Mouse (Mus musculus) retina, embryonic 14.5 days (tissue): ENCODE data around the gene Gsx1.

Experiments
- DNase-seq: peaks from one replicate; pipeline ENCODE4 v3.0.0-alpha.2; 2015; ENCODE audit warnings: low spot score

Gsx1 gene

DNA sequence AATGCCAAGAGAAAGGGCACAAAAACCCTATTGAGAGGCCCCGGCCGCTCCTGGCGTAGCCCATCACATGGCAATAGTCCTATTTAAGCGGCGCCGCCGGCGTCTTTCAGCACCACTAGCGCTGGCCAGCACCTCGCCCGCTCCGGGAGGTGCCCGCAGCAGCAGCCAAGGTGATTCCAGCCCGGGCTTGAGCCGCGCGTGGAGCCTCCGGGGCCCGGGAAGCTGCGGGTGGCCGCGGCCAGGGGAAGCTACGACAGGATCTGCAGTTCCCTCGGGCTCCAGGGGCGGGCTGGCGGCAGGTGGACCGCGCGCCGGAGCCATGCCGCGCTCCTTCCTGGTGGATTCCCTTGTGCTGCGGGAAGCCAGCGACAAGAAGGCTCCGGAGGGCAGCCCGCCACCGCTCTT, at the start of gene Gsx1:
Gene Gsx1 (plus strand): TSS at position 126 of the 405 bp plus-strand sequence.
- DNase-seq, result peak; percentile 74

DNA sequence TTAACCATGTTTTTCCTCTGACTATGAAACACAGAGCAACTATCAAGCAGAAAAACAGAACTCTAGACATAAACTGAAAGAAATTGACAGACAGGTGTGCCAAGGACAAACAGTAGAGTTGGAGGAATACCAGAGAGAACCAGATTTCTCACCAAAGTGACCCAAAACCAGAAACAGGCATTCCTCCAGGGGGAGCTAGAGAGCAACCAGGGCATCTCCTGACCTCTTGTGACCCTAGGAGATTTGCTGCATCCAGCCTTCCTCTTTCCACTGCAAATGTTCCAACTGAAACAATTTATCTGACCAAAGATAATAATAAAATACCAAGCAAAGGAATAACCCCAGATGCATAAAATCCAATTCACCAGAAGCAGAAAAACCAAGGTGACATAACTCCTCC, 41.2 kb upstream of the Gsx1 start:
- no peak for DNase-seq

DNA sequence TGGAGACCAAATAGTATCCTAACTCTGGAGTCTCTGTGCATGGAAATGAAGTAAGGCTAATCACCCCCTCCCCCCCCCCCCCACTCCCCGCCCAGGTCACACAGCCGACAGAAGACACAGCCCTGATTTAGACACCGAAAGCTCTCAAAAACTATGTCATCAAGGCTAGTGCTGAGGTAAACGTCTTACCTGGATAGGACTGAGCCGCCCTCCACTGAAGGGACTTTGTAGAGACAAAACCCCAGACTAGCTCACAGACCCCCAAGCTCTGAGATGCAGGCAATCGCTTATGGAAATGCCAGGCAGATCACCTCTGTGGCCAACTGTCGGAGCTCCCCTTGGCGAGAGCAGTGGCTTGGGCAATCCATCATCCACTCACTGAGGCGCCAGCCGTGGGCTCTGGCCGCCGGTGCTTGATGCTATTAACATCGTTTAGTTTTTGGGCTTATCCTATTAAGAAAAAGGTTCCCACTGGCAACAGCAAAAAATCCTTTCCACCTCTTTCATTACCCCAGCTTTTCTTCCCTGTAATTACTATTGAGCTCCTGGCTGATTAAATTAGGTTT, 33.6 kb upstream of the Gsx1 start:
- DNase-seq, result peak; percentile 54

DNA sequence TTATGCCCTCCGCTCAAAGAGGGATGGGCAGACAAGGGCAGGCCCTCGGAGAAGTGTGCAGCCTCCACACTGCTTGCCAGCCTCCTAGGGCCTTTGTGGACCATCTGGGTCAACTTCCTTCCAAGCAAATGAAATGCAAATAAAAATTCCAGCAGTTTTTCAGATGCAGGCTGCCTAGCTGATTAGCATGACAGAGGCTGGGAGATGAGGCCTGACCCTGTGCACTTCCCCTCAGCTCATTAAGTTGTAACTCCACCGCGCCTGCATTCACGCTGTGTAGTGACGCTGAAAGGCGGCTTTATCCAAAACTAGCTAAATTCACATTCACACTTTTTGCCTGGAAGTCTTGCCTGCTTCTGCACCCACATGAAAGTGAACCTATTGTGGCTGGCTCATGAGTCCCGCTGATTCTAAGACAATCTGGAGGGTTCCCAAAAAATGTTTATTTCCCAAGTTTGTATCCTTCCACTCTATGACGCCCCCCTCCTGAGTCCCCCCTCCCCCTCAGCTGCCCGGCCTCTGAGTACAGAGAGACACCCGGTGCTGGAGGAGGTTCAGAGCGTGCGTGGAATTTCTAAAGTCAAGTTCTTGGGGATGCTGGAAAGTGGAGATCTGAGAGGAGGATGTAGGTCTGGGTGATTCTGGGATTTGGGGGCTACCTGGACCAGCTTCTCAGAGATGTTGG, 32.9 kb upstream of the Gsx1 start:
- peak; percentile 77 for DNase-seq

DNA sequence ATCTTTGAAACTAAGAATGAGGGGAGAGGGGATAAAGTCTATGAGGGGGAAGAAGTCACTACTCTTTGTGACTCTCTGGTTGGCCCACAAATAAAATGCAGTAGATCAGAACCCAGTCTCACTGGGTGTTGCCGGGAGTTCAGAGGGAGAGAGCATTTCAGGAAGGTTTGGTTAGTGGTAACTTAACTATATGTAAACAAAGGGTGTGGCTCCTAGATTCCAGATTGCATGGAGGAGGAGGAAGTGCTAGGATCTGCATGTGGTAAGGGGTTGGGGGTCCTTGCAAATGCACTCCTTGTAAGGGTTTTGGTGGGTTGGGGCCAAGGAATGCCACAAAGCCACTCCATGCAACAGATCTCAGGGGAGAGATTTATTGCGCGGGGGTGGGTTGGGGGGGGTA, 32.1 kb upstream of the Gsx1 start:
- DNase-seq, result no peak

DNA sequence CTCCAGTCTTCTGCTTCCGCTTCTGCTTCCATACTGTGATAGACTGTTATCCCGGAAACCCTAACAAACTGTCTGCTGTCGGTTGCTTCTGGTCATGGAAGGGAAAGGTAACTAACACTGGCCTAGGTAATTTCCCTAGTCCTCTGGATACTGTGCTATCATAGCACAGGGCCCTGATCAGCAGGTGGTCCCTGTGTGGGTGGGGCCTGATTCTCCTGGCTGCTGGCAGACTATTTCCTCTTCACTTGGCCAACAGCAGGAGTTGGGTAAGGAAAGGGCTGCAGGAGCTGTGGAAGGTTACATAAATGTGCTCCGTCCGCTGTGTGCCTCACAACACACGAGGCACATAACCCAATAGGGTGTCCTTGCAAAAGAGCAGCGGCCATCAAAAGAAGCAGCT, 31.1 kb upstream of the Gsx1 start:
- DNase-seq, result no peak

DNA sequence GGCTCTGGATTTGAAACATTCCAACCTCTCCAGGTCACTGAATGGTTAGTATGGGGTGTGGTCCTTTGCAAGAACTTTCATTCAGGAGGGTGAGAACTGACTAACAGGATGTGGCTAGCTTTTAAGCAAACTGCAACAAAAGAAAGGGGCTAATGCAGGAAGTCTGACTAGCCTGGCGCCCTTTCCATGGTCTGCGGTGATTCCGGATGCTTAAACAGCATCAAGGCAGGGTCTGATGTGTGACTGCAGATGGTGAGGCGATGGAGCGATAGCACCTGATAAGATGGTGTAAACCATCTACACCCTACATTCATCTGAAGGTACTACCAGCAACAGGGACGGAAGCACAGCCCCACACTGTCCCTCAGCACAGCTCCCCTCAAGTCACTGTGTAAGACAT, 29.2 kb upstream of the Gsx1 start:
- no peak for DNase-seq

DNA sequence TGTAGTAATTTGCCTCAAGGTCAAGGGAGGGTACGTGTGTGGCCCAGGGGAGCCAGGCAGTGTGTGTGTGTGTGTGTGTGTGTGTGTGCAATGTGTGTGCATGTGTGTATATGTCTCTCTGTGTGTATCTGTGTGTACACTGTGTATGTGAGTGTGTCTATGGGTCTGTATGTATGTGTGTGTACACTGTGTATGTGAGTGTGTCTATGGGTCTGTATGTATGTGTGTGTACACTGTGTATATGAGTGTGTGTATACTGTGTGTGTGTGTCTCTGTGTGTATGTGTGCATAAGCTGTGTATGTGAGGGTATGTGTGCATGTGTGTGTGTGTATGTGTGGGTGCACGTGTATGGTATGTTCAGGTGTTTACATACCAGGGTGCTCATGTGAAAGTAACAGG, 28.7 kb upstream of the Gsx1 start:
- DNase-seq, result no peak

DNA sequence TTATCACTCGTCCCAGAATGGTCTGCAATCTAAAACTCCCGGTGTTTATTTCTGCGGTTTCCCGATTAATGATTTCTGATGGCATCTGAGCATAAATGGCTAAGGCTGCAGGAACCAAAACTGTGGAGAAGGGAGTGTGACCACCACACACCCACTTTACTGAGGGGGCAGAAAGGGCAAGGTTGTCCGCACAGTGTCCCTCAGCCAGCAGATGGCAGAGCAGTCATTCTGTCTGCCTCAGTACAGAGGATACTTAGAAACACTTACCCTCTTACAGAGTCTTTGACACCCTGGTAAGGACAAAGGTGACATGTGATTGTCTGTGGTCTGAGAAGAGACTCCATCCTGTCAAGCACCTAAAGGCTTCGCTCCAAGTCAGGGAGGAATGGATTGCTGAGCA, 23.4 kb upstream of the Gsx1 start:
- peak; percentile 11 for DNase-seq

DNA sequence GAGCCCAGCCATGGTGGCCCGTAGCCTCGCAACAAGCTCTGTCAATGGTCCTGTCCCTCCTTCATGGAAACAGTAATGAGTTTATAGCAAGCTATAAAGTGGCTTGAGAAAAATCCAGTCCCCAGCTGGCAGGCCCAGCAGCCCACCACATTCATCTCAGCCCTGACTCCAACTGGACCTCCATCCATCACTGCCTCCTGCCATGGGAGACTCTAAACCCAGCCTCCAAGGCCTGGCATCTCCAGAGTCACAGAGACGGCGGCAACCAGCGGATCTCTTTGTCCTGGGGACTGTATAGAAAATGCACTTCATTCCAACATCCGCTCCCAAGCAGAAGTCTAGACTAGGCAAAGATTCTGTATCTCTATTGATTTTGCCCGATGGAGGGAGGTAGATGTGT, 18.4 kb upstream of the Gsx1 start:
- no peak for DNase-seq

DNA sequence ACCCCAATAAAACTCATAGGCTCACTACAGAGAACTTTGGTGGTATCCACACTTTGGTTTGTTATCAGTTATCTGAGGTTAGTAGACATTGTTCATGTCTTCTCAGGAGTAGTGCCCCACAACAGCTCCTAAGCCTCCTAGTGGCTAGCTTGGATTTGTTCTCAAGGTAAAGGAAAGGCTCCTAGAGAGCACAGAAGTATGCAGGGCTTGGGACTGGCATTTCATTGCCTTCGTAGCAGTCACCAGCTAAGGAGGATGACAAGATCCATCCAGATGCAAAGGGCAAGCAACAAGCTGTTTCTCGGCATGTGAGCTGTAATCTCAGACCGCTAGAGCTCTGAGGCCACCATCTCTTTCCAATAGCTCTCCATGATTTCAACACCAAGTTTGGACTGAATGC, 14.4 kb upstream of the Gsx1 start:
- DNase-seq, result no peak

DNA sequence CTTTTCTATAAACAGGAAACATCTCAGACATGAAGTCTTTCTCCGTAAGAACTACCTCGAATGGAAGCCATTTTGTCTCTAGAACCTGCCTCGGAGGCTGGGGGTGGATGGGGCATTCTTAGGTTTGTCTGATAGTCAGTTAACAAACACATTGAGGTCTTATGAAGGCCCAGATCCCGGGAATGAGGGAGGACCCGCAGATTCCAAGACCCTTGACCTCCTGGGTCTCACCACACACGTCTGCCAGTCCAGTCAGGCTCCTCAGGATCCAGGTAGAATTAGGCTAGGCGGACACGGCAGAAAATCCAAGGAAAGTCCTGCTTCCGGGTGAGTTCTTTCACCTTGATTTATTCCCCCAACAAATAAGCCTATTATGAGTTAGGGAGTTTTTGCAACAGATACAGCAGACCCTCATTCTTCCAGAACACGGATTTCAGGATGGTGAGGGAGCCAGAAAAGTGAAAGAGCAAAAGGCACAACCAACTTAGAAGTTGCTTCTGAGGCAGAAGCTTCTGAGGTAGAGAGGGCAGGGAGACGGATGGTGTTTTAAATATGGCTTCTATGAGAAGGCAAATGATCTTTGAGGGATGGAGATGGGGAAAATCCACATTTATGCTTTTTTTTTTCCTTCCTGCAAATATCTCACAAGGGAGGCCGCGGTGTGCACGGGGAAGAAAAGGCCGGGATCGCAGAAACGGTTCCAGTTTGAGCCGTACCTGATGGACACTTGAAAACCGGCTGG, 3.2 kb upstream of the Gsx1 start:
- DNase-seq, result peak; percentile 7

DNA sequence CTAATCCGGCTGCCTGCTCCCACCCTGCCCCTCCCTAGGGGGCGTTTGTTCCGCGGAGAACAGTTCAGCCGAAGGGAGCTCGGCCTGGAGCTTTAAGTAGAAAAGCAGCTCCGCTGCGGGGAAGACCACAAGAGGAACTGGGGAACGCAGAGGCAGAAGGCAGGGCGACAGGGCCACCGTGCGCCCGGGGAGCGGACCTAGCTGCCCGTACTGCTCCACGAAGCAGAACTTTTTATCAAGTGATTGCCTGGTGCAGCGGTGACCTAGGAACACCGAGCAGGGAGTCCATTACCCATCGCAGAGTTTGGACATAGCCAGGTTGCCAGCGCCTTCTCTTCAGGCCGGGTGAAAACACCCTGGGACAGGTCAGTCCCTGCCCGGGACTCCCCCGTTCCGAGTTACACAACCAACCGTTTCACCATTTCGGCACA, 2.5 kb upstream of the Gsx1 start:
- DNase-seq, result peak; percentile 65

DNA sequence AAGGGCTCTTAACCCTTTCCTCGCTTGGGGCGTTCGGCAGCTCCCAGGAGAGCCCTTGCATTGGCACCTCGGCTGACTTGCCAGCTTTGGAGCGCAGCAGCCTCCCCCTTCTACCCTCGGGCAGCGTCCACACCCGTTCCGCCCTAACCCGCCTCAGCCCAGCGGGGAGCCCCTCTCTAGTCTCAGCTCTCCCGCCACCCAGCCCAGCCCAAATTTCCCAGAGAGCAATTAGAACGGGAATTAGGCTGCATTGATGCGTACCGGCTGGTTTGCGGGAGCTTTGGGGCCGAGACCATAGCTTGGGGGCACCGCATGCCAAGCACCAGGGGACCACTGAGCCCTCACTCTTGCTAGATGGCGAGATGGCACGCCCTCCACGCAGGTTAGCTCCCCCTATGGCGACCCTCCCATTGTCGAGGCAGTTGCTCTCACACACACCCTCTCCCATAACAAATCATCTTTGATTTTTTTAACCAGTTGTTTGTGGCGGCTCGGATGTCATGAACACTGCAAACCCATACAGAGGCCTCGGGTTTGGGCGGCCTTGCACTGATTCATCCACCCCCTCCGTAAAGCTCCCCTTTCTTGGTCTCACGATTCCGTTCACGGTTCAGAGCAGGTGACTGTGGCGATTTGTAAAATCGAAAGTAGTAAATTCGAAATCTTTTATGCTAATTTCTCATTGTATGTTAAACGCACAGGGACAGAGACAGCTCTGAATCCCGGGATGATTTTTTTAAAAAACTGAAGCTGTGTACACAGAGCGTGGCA, 1.5 kb upstream of the Gsx1 start:
- peak; percentile 51 for DNase-seq

DNA sequence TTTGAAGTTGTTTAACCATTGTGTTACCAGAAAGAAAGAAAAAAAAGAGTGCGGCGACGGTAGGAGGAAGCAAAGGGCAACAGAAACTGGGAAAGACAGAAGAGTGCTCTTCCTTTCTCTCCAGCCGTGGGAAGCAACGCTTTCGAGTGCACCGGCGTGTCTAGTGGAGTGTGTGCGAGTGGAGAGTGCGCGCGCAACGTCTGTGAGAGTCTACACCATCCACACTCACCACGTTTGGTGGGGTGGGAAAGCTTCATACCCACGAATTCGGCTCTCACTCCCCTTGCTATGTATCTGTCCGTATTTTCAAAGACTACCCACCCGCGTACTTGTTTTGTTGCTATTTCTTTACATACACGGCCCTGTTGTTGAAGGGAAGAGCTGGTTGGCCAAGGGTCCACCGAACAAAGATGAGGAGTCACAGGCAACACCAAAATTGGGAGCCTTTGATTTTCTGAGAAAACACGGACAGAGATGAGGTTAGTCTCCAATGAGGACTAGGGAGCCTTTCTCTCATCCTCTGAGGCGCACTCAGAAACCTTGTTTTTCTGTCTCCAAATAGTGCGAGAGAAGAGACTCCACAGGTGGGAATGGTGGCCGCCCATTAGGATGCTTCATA, 835 bp upstream of the Gsx1 start:
- peak; percentile 27 for DNase-seq

DNA sequence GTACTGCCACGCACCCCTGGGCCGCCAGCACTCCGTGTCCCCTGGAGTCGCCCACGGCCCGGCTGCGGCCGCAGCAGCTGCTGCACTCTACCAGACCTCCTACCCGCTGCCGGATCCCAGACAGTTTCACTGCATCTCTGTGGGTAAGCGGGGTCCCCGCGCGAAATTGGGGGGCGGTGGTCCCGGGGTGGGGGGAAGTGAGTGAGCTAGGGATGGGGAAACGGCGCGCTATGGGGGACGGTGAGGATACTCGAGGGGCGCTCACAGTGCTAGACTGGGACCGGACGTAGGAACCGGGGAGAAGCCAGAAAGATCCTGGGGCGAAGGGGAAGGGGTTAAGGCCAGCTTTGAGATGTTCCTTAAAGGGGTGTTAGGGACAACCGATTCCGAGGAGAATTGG, 660 bp downstream of the Gsx1 start:
- DNase-seq, result no peak

DNA sequence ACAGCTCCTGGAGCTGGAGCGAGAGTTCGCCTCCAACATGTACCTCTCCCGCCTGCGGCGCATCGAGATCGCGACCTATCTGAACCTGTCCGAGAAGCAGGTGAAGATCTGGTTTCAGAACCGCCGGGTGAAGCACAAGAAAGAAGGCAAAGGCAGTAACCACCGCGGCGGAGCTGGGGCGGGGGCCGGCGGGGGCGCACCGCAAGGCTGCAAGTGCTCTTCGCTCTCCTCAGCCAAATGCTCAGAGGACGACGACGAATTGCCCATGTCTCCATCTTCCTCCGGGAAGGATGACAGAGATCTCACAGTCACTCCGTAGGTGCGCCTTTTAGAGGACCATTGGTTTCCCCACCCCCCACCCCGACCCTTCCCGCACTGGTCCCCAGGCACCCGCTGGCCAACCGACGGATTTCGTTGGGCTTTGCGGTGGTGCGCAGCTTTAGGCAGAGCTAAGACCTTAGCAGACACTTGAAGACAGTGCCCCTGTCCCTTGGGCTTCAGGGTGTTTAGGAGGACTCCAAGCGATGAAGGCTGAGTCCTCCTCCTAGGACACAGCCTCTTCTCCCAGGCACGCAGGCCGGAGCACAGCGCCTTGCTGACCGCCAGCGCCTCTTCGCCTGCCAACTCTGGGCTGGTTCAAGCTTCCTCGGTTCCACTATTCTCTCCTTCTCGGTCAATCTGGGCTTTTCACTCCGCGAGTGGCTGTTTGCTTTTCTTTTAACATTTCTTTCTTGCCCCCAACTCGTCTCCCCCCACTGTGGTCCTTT, 1.5 kb downstream of the Gsx1 start:
- peak; percentile 12 for DNase-seq

DNA sequence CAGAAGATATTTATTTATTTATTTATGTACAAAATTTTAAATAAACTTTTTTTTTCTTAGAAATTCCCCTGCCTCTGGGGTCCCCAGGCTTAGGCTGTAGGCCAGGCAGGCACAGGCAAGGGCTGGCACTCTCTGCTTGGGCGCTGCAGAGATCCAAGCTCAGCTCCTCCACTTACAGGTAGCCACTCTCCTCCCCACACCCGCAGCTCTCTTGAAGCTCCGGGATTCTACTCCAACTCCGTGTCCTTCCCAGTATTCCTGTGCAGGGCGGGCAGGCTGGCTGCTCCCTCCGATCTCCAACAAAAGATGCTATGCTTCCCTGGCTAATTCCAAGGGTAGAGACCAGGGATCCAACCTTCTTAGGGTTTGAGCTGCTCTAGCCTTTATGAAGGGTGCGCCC, 2.4 kb downstream of the Gsx1 start:
- DNase-seq, result no peak

DNA sequence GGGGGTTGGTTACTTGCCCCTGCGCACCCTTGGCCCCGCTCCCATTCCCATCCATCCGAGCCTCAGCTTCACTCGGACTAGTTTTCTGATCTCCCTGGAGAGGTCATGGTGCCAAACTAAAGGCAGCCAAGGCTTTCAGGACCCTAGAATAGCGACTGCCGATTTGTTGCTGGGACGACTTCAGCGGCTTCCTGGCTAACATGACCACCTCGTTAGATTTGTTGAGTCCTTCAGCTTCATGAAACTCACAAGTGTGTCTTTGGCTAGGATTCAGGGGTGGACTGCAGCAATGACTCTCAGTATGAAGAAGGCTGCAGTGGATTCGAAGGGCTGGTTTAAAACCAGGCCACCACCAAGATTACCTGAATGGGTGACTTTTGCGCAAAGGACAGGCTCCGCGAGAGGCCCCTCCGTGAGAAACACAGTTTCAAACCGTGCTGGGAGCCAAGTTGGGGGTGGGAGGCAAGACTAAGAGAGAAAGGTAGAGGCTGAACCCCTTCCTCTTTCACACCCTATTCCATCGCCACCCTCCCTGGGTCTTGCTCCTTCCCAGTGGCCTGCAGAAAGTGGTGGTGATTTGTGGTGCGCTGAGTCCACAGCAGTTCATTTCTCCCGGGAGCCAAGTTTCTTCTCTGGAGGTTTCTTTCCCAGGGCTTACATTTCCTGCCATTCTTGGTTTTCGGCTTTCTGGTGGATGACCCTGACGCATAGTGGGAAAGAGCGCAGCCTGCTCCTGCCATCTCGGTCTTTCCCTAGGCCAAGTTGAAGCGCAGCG, 3.5 kb downstream of the Gsx1 start:
- DNase-seq, result peak; percentile 5

DNA sequence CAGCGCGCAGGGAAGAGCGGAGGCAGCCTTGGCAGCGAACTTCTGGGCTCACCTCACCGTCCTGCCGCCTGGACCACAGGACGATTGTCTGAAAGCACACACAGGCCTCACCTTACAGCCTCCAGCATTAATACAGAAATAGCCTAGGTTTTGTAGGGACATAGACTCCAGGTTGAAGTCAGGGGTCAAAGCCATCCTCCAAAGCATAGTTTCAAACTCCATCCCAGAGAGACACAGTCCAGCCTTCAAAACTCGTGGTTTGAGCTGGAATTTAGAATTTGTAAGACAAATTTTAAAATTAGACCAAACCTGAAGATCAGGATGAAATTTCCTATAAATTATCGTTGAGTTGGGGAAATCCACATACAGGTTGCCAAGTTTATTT, 4.1 kb downstream of the Gsx1 start:
- DNase-seq, result no peak

DNA sequence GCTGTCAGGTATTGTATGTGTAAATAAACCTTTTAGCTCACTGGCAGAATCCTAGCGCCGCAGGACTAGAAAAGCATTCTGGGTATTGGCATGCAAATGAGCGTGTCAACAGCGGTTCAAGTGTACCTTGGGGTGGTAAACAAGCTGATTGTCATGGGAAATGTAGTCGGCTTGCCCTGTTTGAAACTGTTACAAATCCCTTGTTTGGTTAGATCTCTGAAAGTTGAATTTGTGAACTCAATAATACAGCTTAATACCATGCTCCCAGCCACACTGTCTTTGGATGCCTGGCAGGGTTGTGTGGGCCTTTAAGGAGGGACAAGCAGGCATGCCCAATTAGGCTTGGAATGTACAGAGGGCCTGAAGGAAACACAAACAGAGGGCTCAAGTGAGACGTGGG, 16.4 kb downstream of the Gsx1 start:
- DNase-seq, result peak; percentile 53
